Mouse (Mus musculus) splenic B cell, adult 2 months (primary cell): ENCODE data around the gene Reps1.

ENCODE experiments used
- DNase-seq: peaks from one replicate; pipeline ENCODE4 v3.0.0-alpha.2; 2011; ENCODE audit warnings: low read depth, low spot score
- H3K27me3 ChIP-seq: 2 replicates; pipeline ENCODE4 v1.6.1; 2012; ENCODE audit warnings: mild to moderate bottlenecking, low read length, moderate library complexity, mixed read lengths; ENCODE audit not compliant: control insufficient read depth, poor library complexity, insufficient read depth, severe bottlenecking
- H3K36me3 ChIP-seq: 2 replicates; pipeline ENCODE4 v1.6.1; 2012; ENCODE audit warnings: mild to moderate bottlenecking, low read length, moderate library complexity, mixed read lengths; ENCODE audit not compliant: control insufficient read depth, poor library complexity, insufficient read depth, severe bottlenecking

Reps1 gene

DNA sequence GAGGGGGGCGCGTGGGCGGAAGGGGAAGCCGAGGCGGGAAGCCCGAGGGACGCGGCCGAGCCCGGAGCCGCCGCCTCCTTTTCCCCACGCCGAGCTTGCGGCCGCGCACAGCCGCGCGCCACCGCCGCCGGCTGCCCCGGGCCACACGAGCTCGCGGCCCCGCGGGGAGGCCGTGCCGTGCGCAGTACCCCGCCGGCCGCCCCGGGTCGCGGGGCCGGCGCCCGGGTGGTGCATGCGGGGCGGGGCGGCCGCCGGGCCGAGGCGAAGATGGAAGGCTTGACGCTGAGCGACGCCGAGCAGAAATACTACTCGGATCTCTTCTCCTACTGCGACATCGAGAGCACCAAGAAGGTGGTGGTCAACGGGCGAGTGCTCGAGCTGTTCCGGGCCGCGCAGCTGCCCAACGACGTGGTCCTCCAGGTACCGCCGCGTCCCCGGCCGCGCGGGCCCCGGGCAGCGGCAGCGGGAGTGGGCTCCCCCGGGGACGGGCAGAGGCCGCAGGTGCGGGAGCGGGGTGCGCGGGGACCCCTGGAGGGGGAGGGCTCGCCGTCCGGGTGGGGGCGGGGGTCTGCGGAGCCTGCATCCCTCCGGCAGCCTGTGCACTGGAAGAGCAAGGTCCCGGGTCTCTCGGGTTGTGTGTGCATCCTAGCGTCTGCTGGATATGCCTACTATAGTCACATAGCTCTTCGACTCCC, at the start of gene Reps1:
Gene Reps1, plus strand, starts transcription at position 166 of the 695 bp plus-strand sequence.
- no peaks in the 10 kb centered on the region; the same call in 1 of the 2 replicates for H3K27me3 ChIP-seq
- DNase-seq = no peak
- no peaks in the 10 kb centered on the region for H3K36me3 ChIP-seq

DNA sequence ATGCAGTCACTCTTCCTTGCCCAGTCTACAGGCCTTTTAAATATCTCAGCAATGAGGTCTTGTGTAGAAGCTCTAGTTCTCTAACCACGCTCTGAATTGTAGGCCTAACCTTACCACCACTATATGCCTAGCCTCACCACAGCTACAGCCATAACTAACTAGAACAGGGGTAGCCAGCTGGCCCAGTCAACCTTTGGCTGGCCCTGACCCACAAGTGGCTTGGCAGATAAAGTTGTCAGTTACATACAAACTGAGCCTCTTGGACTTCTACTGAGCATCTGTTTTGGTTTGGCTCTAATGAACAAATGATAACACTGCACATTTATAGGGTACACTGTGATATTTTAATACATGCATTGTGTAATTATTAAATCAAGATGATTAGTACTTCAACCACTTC, 48.9 kb upstream of the Reps1 start:
- DNase-seq = no peak
- Histone ChIP-seq H3K27me3 (no peaks in the 10 kb centered on the region), H3K36me3 (no peaks in the 10 kb centered on the region)

DNA sequence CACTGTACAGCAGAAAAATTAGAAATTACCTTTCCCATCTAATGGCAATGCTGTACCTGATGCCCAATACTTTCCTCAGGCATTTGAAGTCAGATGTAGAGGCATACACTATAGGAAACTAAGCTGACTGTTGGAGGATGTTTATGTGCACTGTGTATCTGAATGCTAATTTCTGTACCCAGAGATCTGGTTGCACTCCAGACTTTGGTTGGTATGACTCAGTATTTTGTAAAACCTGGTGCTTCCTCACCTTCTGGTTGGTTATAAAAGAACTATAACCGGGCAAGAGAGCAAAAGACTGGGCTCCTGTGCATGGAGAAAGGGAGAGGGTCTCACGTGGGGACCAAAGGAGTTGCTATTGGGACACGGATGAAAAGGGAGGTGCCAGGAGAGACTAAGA, 48.4 kb upstream of the Reps1 start:
- Histone ChIP-seq H3K27me3 (no peaks in the 10 kb centered on the region), H3K36me3 (no peaks in the 10 kb centered on the region)
- no peak for DNase-seq

DNA sequence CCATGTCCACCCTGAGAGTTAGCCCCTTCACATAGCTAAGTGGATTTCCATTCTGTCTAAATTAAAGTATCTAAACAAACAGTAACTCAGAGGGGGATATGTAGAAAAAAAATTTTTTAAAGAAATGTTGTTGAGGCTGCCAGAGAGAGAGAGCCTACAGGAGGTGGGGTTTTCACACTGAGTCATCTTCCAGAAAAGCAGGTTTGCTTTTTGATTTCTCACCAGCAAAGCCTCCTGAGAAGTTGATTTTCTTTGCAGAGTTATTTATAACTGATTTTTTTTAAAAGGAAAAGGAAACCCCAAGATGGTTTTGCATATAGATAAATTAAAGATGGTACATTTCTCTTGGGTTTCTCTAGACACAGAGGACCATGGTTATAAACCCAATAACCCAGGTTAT, 47.5 kb upstream of the Reps1 start:
- no peak for DNase-seq
- Histone ChIP-seq H3K27me3 (no peaks in the 10 kb centered on the region), H3K36me3 (no peaks in the 10 kb centered on the region)

DNA sequence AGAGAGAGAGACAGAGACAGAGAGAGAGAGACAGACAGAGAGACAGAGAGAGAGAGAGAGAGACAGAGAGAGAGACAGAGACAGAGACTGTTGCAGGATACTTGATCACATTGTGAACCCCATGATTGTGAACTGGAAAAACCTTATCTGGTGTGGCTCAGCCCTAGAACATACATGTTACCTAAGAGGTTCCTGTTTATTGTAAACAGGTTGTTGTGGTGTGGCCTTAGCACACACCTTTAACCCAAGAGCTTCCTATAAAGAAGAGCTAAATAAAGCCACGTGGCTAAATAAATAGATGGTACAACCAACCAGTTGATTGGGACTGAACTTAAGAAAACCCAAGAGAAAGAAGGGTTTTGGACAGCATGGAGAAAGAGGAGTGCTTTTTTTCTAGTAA, 45.9 kb upstream of the Reps1 start:
- H3K36me3 ChIP-seq = no peaks in the 10 kb centered on the region
- no peaks in the 10 kb centered on the region for H3K27me3 ChIP-seq
- no peak for DNase-seq

DNA sequence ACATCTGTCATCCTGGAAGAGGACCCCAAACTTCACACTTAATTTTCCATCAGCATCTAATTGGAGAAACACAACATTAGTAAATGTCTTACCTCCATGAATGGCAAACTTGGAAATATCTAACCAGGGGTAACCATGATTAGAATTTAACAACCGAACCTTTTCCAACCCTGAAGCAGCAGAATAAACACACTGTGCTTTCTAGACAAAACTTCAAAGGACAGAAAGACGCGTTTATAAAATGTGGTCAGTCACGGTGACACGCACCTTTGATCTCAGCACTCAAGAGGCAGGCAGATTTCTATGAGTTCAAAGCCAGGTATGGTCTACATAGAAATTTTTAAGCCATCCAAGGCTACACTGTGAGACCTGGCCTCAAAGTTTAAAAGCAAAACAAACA, 43.9 kb upstream of the Reps1 start:
- Histone ChIP-seq H3K36me3 (no peaks in the 10 kb centered on the region), H3K27me3 (no peaks in the 10 kb centered on the region)
- DNase-seq = no peak

DNA sequence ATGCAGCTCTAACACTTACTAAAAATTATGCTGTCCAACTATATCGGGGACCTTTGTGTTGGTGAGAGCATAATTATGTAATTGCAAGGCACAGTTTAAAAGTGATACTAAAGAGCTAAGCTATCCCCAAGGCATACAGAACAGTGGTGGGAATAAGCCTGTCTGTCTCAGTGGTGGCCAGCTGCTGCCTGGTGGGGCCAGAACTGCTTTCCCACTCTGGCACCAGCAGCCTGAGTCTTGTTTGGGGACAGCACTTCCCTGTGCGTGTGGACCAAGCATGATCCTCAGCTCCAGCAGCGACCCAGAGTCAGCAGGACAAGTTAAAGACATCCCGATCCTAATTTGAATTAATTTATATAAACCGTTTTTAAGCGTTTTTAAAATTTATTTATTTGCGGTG, 35.2 kb upstream of the Reps1 start:
- DNase-seq = no peak
- no peaks in the 10 kb centered on the region for H3K36me3 ChIP-seq
- no peaks in the 10 kb centered on the region for H3K27me3 ChIP-seq

DNA sequence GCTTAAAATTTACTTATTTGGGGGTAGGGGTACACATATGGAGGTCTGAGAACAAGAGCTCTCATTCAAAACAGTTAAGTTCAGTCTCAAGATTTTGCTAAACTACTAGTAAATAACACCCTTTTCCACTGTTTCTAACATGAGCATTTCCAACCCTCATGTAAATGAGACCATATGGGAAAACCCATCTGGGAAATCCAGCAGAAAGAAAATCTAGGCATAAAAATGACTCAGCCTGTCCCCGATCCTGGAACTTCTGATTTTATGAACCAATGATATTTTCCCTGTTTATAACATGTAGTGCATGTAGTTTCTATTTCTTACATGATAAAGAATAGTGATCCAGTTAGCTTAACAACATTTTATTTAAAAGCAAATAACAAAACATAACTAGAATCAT, 34.8 kb upstream of the Reps1 start:
- Histone ChIP-seq H3K36me3 (no peaks in the 10 kb centered on the region), H3K27me3 (no peaks in the 10 kb centered on the region)
- DNase-seq = no peak

DNA sequence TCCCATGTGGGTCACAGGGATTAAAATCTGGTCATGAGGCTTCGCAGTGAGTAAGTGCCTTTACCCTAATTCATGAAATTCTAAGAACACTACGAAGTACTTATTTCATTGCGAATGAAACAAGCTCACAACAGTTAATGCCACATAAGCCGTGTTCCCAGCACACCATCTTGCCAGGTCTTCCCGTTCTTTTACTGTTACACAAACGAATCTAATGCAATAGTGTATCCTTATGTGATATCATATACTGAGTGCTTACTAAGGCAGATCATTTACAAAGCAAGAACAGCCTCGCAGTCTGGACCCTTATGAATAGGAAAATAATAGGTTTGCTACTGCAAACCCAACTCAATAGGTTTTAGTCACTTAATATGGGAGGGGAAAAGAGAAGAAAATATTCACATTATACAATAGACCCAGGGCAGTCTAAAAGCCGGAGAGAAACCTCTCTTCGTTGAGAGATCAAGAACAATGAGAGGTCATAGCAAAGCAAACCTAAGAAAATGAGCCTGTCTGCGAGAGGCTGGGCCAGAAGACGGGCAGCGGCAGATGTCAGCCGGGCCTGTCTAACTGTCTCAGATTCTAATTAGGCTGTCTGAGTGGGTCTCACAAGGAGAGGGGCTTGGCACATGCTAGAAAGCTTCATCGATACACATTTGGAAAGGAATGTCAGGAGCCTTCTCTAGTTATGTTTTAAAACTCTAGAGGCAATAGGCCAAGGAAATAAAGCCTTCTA, 33.9 kb upstream of the Reps1 start:
- no peaks in the 10 kb centered on the region for H3K27me3 ChIP-seq
- H3K36me3 ChIP-seq = no peaks in the 10 kb centered on the region
- no peak for DNase-seq

DNA sequence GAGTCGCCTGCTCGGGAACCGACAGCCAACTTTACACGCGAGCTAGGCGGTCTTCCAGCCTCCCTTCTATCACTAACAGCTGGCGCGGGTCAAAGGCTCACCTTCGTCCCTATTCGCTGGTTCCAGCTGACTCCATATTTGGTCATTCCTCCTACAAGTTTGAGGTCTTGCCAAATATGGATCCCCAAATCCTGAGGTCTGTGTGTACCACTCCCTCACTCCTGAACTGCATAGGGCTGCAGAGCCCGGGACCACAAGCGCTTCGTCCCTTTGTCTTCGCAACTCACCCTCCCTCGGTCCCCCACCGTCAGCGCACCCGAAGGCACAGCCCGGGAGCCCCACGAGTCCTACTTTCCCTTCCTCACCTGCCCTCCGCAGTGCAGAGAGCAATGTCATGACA, 33.3 kb upstream of the Reps1 start:
- Histone ChIP-seq H3K36me3 (no peaks in the 10 kb centered on the region), H3K27me3 (no peaks in the 10 kb centered on the region)
- peak; percentile 66 for DNase-seq

DNA sequence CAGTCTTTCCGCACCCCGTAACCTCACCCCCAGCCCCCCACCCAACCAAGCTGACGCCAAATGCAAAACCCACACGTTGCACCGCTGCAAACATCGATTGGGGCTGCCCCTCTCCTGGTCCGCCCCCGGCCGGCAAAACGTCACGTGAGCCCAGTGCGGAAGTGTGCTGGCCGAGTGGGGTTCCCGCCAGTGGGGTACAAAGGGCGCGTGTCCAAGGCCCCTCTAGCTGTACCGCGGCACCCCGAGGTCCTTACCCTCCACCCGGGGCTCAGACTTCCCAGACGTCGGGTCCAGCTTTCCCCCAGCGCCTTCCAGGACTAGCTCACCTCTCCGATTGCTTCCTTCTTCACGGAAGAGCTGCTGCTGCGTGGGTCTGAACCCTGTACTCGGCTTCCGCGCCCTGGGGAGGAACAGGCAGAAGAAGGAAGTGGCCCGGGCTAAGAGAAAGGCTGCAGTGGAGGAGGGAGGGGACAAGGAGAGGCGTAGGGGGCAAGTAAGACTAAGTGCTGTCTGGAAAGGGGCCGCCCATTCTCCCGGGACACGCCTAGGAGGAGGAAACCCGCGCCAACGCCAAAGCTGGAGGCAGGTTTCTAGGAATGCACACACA, 32.8 kb upstream of the Reps1 start, which contains the start of gene Abracl:
Gene Abracl, minus strand, starts transcription at position 548 of the 607 bp plus-strand sequence.
- peak; percentile 88 for DNase-seq
- no peaks in the 10 kb centered on the region for H3K27me3 ChIP-seq
- H3K36me3 ChIP-seq = no peaks in the 10 kb centered on the region

DNA sequence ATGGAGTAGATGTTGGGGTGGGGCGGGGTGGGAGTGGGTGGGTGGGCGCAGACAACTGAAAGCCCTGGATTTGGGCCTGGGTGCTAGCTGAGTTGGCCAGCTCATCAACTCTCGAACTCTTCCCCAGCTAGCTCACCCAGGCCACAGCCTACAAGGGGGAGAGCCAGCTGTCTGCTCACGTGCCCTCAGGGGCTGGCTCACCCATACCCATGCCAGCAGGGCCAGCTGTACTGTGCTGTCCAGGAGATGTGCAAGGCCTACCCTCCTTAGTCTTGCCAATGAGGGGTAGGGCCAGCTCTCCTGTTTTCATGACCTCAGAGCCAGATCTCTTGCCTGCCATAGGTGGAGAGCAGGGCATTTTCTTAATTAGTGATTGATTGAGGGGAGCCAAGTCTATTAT, 21.3 kb upstream of the Reps1 start:
- Histone ChIP-seq H3K27me3 (no peaks in the 10 kb centered on the region), H3K36me3 (no peaks in the 10 kb centered on the region)
- DNase-seq = no peak

DNA sequence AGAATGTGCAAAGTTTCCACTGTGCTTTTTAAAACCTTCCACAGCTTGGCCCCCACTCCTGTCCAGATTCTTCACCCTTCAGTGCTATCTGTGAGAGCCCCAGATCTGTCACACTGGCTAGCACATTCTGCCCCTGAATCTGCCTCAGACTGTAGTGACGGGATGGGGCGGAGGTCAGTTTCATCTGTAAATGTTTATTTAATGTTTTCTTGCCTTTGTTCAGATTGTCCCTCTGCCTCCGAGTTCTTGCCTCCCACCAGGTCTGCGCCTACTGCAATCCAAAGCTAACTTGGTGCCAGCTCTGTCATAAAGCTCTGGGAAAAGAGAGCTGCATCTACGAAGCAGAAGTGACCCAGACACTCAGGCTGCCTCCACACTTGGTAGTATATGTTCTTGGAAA, 18.8 kb upstream of the Reps1 start:
- no peaks in the 10 kb centered on the region for H3K36me3 ChIP-seq
- H3K27me3 ChIP-seq = no peaks in the 10 kb centered on the region
- no peak for DNase-seq

DNA sequence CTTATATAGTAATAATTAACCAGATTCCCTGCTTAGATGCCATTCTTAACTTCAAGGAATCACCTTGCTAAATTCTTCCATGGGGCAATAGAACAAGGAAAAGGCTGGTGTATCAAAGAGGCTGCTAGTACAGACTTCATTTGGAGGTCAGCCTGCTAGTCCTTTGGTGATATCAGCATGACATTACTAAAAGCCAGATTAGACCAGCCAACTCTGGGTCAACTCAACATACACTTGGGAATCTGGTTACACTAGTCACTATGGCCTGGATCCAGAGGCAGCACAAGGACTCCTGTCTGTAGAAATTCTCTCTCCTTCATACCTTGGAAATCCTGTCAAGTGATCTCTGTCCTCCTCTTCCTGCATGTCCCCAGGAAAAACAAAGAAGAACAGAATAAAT, 9.3 kb upstream of the Reps1 start:
- Histone ChIP-seq H3K36me3 (no peaks in the 10 kb centered on the region), H3K27me3 (no peaks in the 10 kb centered on the region)
- DNase-seq = no peak

DNA sequence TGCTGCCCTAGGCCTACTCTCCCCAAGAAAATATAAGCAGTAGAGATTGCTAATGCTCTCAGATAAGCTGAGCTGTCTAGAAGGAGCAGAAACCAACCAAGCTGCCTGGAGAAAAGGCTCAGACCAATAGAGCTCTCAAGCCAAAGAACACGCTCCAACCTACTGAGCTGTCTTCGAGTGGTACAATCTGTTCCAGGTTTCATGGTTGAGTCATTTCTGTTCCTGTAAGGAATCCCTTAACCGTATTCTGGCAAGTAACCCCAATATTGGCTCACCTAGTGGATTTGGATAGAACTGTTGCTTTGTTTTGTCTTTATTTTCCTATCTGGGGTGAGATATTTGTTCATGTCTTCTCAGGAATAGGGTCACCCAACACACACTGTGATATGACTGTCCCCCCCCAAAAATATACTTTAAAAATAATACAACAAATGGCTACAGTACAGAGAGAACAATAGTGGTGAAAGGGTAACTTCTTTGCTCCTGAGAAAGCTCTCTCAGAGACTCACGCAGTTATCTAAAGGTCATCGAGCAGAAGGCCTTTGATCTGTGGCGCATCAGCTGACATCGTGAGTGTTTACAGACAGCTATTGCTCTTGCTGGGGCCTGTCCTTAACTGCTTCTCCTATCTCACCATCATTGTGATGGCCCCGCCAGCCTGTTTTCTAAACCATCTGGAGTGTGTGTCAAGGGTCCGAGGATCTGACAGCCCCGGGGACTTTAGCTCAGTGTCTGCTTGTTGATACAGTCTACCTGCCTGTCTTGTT, 8.1 kb upstream of the Reps1 start:
- Histone ChIP-seq H3K27me3 (no peaks in the 10 kb centered on the region), H3K36me3 (no peaks in the 10 kb centered on the region)
- DNase-seq = no peak
